Mouse (Mus musculus): ENCODE measurements around the gene Aox2. TPM values are rescaled to one million over a fixed set of nuclear protein-coding genes. Genes with fewer than 3 reads are reported as not detected.
A peak's percentile ranks its signal among the peaks of the same experiment; 100 is the strongest.

Aox2 gene
- total RNA-seq, 2 experiments from 2014 or later, result 0.10 to 0.11 TPM

GRCm38 (mm10) chr1:58315532-58315931 lies 37.4 kb downstream of the Aox2 start:
- intact Hi-C loops (cut with DNase I), result no loop called here
- no peak for DNase-seq
- Histone ChIP-seq H3K4me3 (no peak overlapping the region), H3K27ac (no peak overlapping the region)
- TF ChIP-seq CTCF (IDR thresholded peaks at IDR 0.05), result no peak

DNA sequence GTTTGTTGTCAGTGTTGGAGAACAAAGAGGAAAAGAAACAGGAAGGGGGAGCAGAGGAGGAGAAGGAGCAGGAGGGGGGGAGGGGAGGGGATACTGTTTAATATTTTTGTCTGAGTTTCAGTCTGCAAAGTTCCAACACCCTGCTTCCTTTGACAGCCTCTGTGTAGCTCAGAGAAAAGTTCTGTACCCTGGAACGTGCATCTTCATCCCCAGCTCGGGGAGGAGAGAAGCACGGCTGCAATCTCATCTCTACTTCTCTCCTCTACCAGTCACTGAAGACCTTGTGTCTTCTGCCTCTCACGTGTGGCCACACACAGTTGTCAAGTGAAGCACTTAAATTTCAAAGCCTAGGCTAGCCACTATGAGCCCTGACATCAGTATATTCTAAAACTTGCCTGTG lies 55.1 kb downstream of the Aox2 start:
- Histone ChIP-seq H3K27ac (no peak overlapping the region), H3K4me3 (peak overlapping the region; percentile 30; the same call in 1 of the 2 replicates)
- DNase-seq, result no peak
- intact Hi-C loops (cut with DNase I), result no loop called here
- TF ChIP-seq CTCF (IDR thresholded peaks at IDR 0.05), result no peak

- intact Hi-C loops (cut with DNase I), result no loop called here
- H3K27ac ChIP-seq, result no peak overlapping the region
- no peak overlapping the region for H3K4me3 ChIP-seq
- no peak for DNase-seq
- TF ChIP-seq CTCF (IDR thresholded peaks at IDR 0.05), result no peak
Measured at GRCm38 (mm10) chr1:58339901-58340300, 61.8 kb downstream of the Aox2 start.

GRCm38 (mm10) chr1:58341576-58341975 lies 63.5 kb downstream of the Aox2 start:
- peak; percentile 71 for DNase-seq
- intact Hi-C loops (cut with DNase I), result no loop called here
- TF ChIP-seq CTCF (IDR thresholded peaks at IDR 0.05), result no peak
- Histone ChIP-seq H3K27ac (0 out of 2 replicates have a peak overlapping the region, but pooled peaks have one; percentile 24), H3K4me3 (peak overlapping the region; percentile 33)

DNA sequence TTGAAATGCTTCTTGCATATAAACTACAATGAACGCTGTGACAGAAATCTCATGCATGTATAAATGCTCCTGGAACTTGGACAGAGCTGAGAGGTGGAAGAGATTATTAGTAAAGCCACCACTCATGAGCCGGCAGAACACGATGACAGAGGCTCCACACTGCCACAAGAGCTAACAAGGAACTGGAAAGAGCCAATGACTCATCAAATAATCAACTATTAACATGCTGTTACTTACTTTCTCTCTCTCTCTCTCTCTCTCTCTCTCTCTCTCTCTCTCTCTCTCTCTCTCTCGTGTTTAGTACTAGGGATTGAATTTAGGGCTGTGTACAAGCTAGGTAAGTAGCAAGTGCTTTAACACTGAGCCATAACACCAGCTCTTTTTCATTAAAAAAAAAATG lies 65.7 kb downstream of the Aox2 start:
- intact Hi-C loops (cut with DNase I), result no loop called here
- Histone ChIP-seq H3K27ac (no peak overlapping the region), H3K4me3 (no peak overlapping the region)
- no peak for DNase-seq
- no peak for TF ChIP-seq CTCF (IDR thresholded peaks at IDR 0.05)

DNA sequence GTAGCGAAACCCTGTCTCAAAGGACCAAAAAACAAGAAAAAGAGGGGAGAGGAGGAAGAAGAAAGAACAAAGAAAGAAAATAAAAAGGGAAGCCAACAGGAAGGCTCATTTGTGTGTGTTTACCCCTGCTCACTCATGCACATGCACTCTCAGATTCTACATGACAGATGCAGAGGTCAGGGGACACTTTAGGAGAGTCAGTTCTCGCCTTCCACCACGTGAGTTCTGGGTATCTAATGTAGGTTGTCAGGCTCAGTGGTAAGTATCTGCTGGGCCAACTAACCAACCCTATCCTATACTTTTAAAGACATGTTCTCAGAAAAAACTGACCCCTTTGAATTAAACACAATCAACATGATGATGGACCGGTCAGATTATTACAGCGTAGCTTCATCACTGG lies 66.4 kb downstream of the Aox2 start:
- TF ChIP-seq CTCF (IDR thresholded peaks at IDR 0.05), result no peak
- intact Hi-C loops (cut with DNase I), result no loop called here
- no peak for DNase-seq
- Histone ChIP-seq H3K4me3 (no peak overlapping the region), H3K27ac (no peak overlapping the region)

DNA sequence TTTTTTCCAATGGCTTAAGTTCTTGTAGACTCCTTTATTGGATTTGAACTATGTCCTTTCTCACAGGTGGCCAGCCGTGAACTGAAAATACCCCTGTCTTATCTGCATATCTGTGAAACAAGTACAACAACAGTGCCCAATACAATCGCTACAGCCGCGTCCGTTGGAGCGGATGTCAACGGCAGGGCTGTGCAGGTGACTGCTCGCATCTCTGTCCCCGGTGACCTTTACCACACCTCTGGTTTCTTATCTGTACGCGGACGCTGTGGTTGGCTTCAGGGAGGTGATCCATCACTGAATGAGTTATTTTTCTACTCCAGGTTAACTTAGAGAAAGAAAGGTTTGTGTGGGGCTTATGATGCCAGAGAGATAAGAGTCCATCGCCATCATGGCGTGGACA lies 68.0 kb downstream of the Aox2 start:
- H3K27ac ChIP-seq, result no peak overlapping the region
- intact Hi-C loops (cut with DNase I), result no loop called here
- no peak for DNase-seq
- no peak overlapping the region for H3K4me3 ChIP-seq
- no peak for TF ChIP-seq CTCF (IDR thresholded peaks at IDR 0.05)

DNA sequence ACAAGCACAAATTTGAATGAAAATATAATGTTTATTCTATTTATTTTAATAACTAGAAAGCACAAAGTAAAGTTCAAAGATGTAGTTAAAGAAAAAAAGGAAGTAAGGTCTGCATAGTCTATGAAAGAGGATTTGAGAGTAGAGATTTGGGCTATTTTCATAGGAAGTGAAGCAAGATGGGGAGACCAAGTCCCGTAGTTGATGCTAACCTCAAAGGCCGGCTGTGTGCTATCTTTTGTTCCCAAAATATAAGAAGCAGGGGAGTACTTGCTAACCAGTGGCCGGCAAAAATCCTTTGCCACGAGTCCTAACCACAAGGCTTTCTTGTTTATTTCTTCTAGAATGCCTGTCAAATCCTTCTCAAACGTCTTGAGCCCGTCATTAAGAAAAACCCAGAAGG lies 70.6 kb downstream of the Aox2 start:
- DNase-seq, result no peak
- intact Hi-C loops (cut with DNase I), result no loop called here
- Histone ChIP-seq H3K27ac (no peak overlapping the region), H3K4me3 (no peak overlapping the region)
- TF ChIP-seq CTCF (IDR thresholded peaks at IDR 0.05), result no peak

GRCm38 (mm10) chr1:58353238-58353893 lies 75.2 kb downstream of the Aox2 start:
- DNase-seq, result no peak
- intact Hi-C loops (cut with DNase I), result no loop called here
- no peak overlapping the region for H3K4me3 ChIP-seq
- H3K27ac ChIP-seq, result no peak overlapping the region
- no peak for TF ChIP-seq CTCF (IDR thresholded peaks at IDR 0.05)

DNA sequence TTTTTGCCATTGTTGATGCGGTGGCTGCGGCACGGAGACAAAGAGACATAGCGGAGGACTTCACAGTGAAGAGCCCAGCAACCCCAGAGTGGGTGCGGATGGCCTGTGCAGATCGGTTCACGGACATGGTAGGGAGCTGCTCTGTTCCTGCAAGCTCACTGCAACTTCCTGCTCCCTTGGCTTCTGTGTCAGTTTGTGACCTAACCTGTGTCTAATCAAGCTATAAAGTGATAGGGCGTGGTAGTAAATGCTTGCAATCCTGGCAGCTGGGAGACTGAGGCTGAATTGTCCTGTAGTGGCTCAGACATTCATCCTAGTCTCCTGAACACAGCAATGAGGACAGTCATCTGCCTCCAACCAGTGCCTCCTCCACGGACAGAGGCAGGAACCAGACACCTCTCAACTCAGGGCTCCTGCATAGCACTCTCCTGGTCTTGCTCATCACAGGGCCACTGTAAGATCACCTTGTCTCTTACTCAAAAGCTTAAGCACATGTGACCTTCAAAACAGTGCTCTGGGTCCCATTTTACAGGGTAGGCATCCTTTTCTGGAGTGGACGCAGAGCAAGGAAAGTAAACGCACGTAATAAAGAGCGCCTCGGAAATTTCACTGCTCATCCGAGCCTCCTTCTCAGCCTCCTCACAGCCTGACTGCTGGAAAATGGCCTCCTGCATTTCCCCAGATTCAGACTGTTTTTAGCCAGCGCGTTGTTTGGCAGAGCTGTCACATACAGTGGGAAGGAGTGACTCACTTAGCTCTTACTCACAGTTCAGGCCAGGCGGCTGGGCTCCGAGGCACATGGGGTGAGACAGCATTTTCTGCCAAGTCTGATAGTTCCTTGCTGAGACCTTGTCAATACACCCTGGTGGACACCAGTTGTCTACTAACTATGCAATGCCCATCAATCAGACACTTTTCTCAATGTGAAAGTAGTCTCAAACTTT lies 81.1 kb downstream of the Aox2 start:
- H3K4me3 ChIP-seq, result no peak overlapping the region
- intact Hi-C loops (cut with DNase I), result loop anchor here (1.0 kb wide), 1 partner anchor 38 kb away; no protein-coding TSS in a partner anchor
- TF ChIP-seq CTCF (IDR thresholded peaks at IDR 0.05), result no peak
- peak overlapping the region; percentile 63 for H3K27ac ChIP-seq
- peak; percentile 74 for DNase-seq

- DNase-seq, result no peak
- intact Hi-C loops (cut with DNase I), result no loop called here
- Histone ChIP-seq H3K27ac (no peak overlapping the region), H3K4me3 (no peak overlapping the region)
- TF ChIP-seq CTCF (IDR thresholded peaks at IDR 0.05), result no peak
Measured at GRCm38 (mm10) chr1:58362296-58362695, 84.2 kb downstream of the Aox2 start.

- intact Hi-C loops (cut with DNase I), result no loop called here
- no peak for TF ChIP-seq CTCF (IDR thresholded peaks at IDR 0.05)
- no peak for DNase-seq
- H3K4me3 ChIP-seq, result no peak overlapping the region
- no peak overlapping the region for H3K27ac ChIP-seq
Measured at GRCm38 (mm10) chr1:58364551-58364950, 86.4 kb downstream of the Aox2 start.

DNA sequence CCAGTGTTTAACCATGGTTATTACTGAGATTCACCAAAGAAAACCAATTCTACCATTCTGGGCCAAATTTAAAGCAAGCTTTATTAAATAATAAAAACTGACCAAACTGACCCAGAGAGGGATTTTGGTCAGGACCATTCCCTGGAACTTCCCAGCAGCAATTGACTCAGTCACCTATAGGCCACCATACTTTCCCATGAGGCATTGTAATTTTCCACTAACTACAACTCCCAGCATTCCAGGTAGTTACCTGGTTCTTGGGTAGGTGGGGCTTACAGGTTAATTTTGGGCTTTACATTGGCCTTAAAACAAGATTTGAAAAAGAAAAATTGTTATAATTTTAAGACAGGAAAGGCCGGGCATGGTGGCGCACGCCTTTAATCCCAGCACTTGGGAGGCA lies 87.7 kb downstream of the Aox2 start:
- no peak for DNase-seq
- no peak for TF ChIP-seq CTCF (IDR thresholded peaks at IDR 0.05)
- Histone ChIP-seq H3K27ac (no peak overlapping the region), H3K4me3 (no peak overlapping the region)
- intact Hi-C loops (cut with DNase I), result no loop called here

Measured in gastrocnemius, adult 2 months (tissue).